Mouse (Mus musculus) heart, postnatal 25 days (tissue): ENCODE measurements around the gene Scn8a. TPM values are rescaled to one million over a fixed set of nuclear protein-coding genes. Genes with fewer than 3 reads are reported as not detected.

Experiments
- DNase-seq: peaks from one replicate; pipeline ENCODE4 v3.0.0; 2022; ENCODE audit warnings: low spot score
- intact Hi-C: fragments of 180-260 bp; cut with DNase I; formaldehyde crosslinking; loops from one replicate; pipeline ENCODE4 v1.15.1; 2025
- total RNA-seq, 2 experiments: library from RNA; stranded (reverse); gene quantifications; 2 replicates each; pipeline ENCODE4 v1.2.3; 2021

The Scn8a gene
- total RNA-seq, 2 experiments from 2014 or later = 0.18 to 0.25 TPM

DNA sequence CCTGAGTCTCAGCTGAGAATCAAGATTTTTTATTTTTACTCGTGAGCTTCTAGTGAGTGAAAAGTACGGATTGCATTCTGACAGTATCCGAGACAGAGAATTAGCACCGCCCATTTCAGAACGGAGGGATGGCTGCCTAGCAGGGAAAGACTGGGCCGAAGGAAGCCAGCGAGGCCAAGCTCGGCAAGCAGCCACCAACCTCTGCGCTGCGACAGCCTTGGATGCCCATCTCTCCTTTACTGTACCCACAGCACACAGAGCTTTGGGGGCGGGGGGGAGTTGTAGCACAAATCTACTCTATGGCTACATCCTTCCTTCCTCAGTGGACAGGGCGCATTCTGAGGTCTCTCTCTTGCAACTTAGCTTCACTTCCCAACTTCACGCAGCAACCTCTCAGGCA lies 78.7 kb downstream of the Scn8a start:
- intact Hi-C loops = no loop called here
- no peak for DNase-seq

DNA sequence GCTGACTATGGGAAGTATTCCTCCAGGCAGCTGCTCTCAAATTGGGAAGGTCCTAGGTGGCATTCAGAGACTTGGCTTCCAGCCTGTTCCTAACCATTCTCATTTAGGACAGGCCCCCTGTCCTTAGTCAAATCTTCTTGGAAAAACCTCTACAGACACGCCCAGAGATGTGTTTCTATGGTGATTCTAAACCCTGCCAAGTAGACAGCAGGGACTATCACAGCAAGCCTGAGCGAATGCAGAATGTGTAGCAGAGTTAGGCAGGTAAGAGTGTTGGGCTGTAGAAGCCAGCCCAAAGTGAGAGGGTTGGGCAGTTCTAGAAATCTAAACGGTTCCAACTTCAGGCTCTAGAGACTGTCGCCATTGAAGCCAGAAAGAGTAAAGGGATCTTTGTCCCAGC lies 79.5 kb downstream of the Scn8a start:
- DNase-seq = no peak
- intact Hi-C loops = no loop called here

DNA sequence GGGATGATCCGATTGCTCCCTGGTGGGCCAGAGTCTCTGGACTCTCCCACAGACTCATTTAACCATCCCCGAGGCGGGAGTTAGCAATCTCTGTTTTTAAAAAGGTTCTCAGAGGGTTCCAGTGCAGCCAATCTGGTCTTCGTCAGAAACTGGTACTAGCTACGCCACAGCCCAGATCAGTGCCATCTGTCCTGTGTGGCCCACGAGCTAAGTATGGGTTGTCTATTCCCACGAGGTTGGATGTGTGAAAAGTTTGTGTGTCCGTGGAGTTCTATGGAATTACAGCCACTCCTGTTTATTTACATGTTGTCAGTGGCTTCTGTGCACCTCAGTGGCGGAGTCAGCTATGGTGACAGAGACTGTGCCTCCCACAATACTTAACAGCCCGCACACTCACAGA lies 81.8 kb downstream of the Scn8a start:
- intact Hi-C loops = no loop called here
- no peak for DNase-seq

DNA sequence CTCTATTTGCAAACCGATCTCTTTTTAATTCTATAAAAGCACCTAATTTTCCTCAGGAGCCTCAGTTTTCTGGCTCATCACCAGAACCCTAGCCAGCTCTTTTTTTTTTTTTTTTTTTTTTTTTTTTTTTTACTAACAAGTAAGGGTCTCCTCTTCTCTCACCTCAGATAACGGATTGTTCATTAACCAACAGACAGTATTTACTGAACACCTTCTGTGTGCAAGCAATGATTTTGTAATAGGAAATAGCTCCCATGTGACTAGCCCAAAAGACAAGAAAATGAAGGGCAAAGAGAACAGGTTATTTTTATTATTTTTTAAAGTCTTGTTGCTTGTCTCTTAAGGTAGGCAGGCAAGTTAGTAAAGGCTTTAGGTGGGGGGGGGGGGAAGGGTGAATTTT lies 82.6 kb downstream of the Scn8a start:
- intact Hi-C loops = no loop called here
- DNase-seq = no peak

DNA sequence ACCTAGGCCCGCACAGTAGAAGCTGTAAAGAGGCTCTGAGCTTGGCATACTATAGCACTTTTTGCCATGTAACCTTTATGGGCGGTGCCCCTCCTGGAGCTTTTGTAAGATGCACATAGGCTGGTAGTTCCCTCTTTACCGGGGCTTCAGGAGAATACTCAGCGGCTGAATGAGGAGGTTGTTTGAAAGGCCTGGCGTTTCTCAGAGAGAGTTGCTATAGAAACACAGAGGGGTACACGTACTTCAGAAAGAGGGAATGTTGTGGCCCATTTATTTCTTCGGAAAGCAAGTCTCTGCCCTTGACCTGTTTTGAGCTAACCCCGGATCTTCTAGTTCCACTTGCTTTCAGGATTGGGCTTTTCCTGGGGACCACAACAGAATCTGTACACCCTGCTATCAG lies 83.2 kb downstream of the Scn8a start:
- intact Hi-C loops = no loop called here
- no peak for DNase-seq

DNA sequence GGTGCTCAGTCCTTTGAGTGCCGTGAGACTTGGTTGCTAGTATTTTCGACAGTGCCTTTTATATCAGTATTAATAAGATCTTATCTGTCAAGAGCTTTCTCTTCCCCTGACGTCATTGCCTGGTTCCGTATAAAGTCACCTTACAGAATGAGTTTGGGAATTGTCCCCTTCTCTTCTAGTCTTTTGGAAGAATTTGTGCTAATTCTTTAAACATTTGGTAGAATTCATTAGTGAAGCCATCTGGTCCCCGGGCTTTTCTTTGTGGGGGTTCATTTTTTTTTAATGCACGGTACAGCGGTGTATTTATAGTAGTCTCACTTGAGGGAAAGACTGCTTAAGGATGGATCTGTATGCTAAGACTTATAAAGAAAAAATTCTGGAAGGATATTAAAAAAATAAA lies 84.3 kb downstream of the Scn8a start:
- intact Hi-C loops = no loop called here
- no peak for DNase-seq

DNA sequence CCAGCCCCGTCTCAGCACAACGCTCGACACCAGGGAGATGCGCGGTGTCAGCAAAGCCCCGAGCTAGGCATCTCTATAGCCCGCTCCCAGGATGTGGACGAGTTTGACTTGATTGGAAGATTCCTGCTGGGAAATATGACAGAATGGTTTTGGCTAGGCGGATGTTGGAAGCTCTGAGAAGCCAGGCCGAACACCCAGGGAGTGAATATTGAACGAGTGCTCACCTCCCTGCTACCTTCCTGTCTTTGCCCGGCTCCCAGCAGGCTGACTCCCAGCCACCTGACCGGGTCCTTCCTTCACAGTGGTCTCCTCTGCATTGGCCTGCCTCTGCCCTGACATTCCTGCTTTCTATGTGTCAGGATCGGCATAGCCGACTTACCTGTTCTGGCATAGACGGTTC lies 85.1 kb downstream of the Scn8a start:
- no peak for DNase-seq
- intact Hi-C loops = no loop called here

DNA sequence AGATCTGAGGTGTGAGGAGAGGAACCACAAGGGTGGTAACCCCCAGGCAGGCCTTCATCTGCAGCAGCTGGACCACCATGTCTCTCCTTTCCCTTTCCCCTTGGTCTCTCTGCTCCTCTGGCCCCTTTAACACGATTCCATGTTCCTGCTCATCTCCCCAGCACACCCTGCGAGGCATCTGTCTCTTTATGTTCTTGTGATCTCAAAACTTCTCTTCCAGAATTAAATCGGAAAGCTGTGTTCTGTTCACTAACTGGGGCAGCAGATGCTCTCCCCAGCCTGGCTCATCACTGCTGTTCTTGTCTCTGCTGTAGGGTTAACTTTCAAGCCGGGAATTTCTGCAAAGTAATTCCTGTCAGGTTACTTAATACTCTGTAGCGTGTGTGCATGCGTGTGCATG lies 91.3 kb downstream of the Scn8a start:
- DNase-seq = no peak
- intact Hi-C loops = no loop called here

DNA sequence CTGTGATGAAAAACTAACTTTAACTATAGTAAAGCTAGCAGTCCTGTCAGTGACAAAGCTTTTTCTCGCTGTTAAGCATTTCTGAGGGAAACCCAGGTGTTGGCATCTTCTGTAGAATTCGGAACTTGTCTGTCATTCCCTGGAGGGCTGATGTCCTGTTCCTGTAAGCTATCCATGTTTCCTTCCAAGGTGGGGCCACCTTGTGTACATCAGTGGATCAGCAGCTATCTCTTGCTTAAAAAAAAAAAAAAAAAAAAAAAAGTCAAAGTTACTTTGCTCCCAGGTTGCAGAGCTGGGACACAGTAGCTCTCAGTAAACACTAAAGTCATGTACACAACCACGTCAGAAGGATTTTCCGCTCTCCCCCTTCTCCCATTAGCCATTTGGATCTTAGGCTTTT lies 91.9 kb downstream of the Scn8a start:
- intact Hi-C loops = no loop called here

DNA sequence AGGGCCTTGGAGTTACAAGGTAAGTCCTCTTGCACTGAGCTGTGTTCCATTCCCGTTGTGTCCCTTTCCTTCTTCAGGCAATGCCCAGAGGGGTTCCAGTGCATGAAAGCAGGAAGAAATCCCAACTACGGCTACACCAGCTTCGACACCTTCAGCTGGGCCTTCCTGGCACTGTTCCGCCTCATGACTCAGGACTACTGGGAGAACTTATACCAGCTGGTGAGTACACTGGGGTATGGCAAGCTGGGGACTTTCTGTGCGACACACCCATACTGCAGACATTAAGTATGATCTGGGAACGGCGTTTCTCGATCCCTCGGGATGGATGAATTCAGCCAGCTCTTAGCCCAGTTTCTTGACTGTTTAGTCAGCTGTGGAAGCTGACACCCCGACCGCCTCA lies 101.8 kb downstream of the Scn8a start:
- no peak for DNase-seq
- intact Hi-C loops = no loop called here

More for the DNA sequence above, 91.9 kb downstream of the Scn8a start:
- DNase-seq = no peak

DNA sequence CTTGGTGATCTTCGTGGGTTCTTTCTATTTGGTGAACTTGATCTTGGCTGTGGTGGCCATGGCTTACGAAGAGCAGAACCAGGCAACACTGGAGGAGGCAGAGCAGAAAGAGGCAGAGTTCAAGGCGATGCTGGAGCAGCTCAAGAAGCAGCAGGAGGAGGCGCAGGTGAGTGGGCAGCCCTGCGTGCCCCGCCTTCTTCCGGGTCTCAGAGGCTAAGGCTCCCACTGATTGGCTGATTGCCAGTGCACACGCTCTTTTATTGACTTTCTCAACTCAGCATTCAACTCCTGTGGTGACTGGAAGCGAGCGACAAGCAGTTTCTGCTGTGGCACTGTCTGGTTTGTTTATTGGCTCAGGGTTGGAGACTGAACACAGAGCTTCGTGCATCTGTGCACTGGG lies 103.1 kb downstream of the Scn8a start:
- DNase-seq = no peak
- intact Hi-C loops = no loop called here

DNA sequence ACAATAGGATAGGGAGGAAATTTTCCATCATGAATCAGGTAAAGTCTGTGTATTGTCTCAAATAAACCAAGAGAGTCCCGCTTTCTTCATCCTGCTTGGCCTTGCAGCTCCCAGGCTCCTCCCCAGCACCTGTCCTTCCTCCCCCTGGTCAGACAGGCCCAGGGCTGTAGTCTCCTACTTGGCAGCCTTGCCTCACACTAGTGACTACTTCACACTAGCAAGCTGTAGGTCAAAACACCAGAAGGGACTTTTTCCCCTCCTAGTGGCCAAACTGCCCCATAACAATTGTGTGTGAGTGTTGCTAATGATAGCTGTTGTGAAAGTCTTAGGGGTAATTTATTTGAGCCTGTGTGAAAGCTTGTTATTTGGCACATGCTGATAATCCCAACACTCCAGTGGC lies 105.0 kb downstream of the Scn8a start:
- no peak for DNase-seq
- intact Hi-C loops = no loop called here

DNA sequence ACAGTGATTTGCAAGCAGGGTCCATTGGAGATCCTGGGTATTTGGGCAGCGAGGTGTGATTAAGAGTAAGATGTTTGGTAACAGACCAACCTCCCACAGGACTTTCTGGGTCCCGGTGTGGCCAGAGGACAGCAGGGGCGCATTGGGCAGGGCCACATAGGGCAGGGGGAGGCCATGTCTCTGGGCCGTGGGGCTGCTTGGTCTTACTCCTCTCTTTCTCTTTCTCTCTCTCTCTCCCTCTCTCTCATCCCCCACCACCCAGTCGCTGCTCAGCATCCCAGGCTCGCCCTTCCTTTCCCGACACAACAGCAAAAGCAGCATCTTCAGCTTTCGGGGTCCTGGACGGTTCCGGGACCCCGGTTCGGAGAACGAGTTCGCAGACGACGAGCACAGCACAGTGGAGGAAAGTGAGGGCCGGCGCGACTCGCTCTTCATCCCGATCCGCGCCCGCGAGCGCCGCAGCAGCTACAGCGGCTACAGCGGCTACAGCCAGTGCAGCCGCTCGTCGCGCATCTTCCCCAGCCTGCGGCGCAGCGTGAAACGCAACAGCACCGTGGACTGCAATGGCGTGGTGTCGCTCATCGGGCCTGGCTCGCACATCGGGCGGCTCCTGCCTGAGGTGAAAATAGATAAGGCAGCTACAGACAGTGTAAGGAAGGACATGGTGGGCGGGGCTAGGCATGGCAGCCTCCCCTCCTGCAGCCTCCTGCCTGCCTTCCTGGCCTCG lies 113.9 kb downstream of the Scn8a start:
- DNase-seq = no peak
- intact Hi-C loops = no loop called here

DNA sequence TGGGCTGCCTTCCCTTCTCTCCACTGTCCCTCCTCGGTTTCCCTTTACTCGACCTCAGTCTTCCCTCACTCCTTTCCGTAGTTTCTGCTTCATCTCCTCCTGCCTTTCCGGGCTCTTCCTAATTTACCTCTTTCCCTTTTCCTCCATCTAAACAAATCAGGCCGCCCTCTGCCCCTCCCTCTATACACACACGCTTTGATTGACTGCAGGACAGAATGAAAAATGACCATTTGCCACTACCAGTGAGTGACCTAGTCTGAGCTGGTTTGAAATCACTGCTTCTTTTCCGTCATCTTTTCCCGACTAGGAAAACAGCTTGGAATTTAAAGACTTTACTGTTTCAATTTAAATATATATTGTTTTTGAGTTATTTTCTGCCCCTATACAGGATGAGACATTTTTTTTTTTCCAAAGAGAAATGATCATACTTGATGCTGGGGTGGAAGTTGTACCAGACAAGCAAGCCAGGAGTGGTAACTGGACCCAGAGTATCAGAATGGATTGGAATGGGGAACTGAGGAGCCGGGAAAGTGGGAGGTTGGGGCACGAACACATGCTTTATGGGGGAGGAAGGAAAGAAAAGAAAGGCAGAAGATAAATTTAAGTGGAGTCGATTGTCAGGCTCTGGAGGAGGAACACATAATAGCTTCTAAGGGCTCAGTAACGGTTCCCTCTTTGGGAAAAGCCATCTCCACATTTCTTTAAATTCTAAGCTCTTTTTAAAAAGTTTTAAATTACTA lies 114.7 kb downstream of the Scn8a start:
- intact Hi-C loops = no loop called here
- DNase-seq = no peak

DNA sequence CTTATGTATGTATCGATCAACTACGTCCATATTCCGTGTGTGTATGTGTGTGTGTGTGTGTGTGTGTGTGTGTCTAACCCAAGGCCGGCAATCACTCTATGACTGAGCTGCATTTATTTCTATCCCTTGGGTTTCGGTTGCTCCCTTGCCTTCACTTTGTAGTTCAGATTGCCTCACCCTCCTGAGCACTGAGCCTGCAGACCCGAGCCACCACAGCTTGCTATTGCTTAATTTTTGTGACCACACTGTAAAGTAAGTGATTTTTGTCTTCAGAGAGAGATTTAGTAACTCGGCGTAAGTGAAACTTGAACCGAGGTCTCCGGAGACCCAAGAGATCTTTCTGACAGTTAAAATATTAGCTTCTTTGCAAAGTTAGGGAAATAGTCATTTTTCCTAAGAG lies 116.8 kb downstream of the Scn8a start:
- intact Hi-C loops = no loop called here
- DNase-seq = no peak

DNA sequence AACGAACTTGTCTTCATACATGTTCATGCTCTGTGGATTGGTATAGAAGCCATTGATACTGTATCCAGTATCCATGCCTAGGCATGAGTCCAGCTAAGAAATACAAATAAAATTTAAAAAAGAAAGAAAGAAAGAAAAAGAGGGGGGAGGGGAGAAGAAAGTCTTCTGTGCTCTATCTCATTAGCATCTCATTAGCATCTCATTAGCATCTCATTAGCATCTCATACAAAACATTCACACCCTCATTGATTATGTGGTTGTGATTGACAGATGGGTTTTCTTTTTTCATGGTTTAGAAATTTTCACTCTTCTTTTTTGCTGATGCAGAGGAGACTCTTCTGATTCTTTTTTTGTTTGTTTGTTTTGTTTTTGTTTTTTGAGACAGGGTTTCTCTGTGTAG lies 117.4 kb downstream of the Scn8a start:
- DNase-seq = no peak
- intact Hi-C loops = no loop called here

DNA sequence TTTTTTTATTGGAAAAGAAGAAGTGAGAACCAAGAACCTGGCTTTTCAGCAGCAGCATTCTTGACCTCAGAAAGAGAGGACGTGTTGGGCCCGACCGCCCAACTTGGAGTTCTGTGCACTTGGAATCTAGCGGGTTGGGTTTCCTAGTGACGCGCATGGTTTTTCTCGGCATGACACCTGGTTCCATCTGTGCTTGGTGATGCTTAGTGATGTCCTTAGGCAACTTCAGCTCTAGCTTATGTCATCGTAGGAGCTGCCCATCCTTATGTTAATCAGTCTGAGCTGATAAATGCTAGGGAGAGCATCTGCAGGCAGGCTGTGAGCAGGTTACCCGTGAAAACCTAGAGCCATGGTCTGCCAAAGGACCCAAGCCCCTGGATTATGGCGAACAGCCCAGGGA lies 120.6 kb downstream of the Scn8a start:
- intact Hi-C loops = no loop called here
- no peak for DNase-seq

DNA sequence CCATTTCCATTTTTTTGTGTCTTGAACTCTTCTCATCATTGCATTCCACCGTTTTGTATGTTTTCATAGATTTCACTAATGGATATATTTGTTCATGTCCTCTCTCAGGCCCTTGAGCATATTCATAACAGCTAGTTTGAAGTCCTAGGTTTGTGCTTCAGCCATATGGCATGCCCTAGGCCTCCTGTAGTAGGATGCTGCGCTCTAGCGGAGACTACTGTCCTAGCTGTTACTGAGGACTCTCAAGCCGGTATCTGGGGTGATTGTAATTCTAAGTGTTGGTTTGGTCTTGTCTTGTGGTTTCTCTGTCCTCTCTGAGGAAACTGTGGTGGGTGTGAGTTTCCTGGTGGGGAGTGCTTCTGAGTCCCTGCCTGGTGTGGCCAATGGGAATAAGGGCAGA lies 127.4 kb downstream of the Scn8a start:
- DNase-seq = no peak
- intact Hi-C loops = loop anchor here (5.0 kb wide), 1 partner anchor 240 kb away; no protein-coding TSS in a partner anchor

DNA sequence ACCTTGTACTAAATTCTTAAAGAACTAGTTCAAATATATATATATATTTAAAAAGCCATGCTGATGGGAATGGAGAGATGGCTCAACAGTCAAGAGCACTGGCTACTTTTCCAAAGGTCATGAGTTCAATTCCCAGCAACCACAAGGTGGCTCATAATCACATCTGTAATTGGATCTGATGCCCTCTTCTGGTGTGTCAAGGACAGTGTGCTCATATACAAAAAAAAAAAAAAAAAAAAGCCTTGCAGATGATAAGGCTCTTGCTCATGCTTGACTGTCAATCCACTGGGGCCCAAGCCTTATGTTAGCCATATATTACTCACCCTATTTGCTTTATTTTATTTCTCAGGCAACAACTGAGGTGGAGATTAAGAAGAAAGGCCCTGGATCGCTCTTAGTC lies 132.0 kb downstream of the Scn8a start:
- no peak for DNase-seq
- intact Hi-C loops = no loop called here

DNA sequence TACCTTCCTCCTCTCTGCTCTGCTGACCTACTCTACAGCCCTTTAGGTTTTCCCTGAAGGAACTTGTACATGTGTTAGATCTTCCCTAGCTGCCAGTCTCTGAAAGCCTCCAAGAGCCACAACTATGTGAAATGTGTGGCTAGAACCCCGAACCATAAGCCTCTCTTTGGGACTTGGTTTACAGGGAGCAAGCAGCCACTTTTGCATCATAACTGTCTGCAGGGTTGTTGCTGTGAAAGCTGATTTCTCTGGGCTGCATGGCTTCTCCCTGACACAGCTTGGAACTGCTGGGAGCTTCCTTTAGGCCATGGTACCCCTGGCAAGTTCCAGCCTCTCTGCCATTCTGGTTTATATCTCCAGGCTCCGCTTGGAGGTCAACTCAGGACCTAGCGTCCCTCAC lies 132.8 kb downstream of the Scn8a start:
- no peak for DNase-seq
- intact Hi-C loops = no loop called here

DNA sequence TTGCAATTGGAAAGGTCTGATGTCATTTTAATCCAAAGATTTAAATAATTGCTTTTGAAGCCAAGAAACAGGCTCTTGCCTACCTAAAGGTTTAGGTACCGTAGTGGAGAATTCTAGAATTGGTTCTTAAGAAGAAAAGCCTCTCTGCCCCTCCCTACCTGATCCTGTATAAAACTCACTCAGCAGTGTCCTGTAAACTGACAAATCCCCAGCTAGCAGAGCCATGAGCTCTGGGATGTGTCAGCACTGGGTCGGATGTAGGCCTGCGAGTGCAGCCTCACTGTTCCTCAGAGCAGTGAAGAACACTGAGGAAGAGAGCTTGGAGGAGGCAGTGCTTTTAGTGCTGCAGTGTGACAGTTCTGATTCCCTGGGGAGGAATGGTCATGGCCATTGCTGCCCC lies 134.9 kb downstream of the Scn8a start:
- intact Hi-C loops = no loop called here
- DNase-seq = no peak

DNA sequence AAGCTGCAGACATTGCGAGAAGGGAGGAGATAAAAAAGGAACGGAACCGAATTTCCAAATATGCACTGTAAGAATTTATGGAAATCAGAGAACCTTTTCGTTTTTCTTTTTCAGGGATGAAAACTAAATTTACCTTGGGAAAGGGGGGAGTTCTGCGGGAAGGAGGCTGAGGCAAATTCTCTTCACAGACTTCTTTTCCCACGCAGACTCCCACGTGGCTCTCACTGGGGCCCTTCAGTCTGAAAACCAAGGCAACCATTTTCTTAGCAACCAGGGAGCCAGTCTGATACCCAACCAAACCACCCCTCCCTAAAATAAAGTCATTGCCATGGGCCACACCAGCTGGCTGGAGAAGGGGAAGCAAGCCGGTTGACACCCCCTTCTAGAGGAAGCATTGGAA lies 136.1 kb downstream of the Scn8a start:
- no peak for DNase-seq
- intact Hi-C loops = no loop called here
